Mouse (Mus musculus): Measurements from ENCODE around the gene D10Wsu102e. TPM values are rescaled to one million over a fixed set of nuclear protein-coding genes. Genes with fewer than 3 reads are reported as not detected.

D10Wsu102e gene
- total RNA-seq (2021): 1.0 and 1.2 TPM in 2 replicates
- long read RNA-seq, full-length matches to known transcripts: 8 of 10 reads
- long read RNA-seq, partial matches to known transcripts: 0 of 10 reads
- long read RNA-seq, other reads (novel, unspliced or antisense): 2 of 10 reads

DNA sequence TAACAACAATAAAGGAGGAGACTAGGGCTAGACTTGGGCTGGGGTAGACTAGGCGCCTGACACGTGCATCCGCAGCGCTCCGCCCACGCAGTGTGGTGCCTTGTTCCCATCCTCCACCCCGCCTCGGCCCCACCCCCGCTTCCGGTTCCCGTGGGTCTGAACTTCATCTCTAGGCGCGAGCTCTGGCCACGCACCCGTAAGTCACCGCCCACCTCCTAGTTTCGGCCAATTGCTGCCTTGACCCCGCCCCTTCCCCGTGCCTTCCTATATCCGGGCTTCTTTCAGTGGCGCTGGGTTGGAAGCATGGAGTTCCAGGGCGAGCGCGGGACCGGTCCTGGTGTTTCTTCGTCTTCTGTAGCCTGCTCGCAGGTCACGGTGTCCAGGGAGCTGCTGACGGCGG, at the start of gene D10Wsu102e:
Gene D10Wsu102e, plus strand, starts transcription at position 266 of the 400 bp plus-strand sequence.
- peak; percentile 97 for DNase-seq

GRCm38 (mm10) chr10:83310356-83310755, 49.7 kb upstream of the D10Wsu102e start:
- no peak for DNase-seq

GRCm38 (mm10) chr10:83313033-83313432, 47.0 kb upstream of the D10Wsu102e start:
- no peak for DNase-seq

- no peak for DNase-seq
Measured at GRCm38 (mm10) chr10:83320396-83320795, 39.6 kb upstream of the D10Wsu102e start.

DNA sequence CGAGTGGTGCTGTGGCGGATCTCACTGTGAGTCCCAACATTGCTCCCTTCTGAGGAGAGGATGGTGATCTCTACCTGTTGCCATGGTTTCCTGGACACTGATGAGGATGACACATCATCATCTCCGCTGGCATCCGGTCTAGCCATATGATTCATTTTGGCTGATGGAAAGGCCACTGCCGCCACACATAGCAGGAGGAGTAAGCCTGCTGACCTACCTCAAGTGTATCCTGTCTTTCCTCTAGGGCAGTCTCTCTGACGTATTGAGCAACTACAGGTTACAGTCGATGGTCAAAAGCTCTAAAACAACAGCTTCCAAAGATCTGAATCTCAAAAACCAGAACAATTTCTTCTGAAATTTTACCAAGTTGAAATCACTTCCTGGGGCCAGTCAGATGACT, 39.2 kb upstream of the D10Wsu102e start:
- peak; percentile 28 for DNase-seq

- no peak for DNase-seq
Measured at GRCm38 (mm10) chr10:83321528-83321927, 38.5 kb upstream of the D10Wsu102e start.

- DNase-seq: no peak
Measured at GRCm38 (mm10) chr10:83322551-83323100, 37.4 kb upstream of the D10Wsu102e start.

DNA sequence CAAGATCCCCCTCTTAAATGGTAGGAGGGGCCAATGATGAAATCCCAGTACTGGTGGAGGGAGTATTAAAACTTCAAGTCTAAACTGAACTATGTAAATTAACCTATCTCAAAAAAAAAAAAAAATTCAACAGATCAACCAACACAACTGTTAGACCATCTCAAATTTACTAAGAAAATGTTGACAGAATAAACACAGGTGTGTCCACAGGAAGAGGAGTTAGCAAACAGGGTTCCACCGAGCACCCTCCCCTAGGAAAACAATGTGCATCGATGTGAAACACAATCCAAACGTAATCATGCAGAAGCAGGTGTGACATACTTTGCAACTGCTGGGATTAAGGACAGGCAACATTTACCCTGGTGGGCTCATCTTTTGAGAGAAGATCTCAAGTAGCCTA, 35.1 kb upstream of the D10Wsu102e start:
- DNase-seq: no peak

GRCm38 (mm10) chr10:83325903-83326302, 34.1 kb upstream of the D10Wsu102e start:
- DNase-seq: no peak

DNA sequence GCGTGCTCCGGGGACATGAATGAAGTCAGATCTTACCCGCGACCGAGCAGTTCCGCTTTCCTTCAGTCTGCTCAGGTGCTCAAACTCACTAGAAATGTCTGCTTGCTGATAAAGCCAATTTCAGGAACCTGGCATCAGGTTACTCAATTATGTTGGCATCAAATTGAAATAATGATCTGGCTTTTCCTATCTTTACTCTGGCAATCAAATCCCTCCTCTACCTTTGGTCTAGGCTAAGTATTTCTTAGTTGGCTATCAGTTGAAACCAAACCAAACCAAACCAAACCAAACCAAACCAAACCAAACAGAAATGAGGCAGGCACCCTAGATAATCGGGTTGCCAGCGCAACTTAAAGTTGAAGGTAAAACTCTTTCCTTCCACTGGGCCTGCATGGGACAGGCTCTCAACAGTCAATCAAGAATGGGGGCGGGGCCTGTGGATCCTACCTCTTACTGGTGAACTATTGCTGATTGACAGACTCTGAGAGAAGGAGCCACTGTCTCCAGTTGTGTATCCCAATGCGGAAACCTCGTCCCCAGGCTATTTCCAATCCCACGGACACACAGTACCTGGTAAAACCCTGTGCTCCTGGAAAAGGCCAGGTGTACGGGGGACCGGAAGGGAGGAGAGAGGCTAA, 33.3 kb upstream of the D10Wsu102e start:
- no peak for DNase-seq

DNA sequence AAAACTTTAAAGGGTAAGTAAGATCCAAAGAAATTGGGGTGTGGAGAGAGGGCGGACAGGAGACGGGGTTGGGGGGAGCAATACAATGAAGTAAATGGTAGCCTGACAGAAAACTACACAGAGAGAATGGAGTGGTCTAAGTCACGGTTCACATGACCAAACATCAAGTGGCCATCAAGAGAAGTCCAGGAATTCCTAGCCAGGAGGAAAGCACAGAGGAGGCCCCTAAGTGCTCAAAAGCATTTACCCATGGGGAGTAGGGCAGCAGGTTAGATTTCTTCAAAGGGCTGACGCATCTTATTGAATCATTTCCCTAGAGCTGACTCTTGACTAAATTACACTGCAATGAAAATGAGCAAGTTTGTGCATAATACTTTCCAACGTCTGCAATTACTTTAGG, 31.2 kb upstream of the D10Wsu102e start:
- no peak for DNase-seq

GRCm38 (mm10) chr10:83330336-83330735, 29.7 kb upstream of the D10Wsu102e start:
- DNase-seq: no peak

GRCm38 (mm10) chr10:83331811-83332210, 28.2 kb upstream of the D10Wsu102e start:
- DNase-seq: no peak

- DNase-seq: no peak
Measured at GRCm38 (mm10) chr10:83332581-83332980, 27.4 kb upstream of the D10Wsu102e start.

- no peak for DNase-seq
Measured at GRCm38 (mm10) chr10:83336336-83336735, 23.7 kb upstream of the D10Wsu102e start.

- DNase-seq: peak; percentile 83
Measured at GRCm38 (mm10) chr10:83337159-83337951, 22.7 kb upstream of the D10Wsu102e start, which contains the start of gene Slc41a2. TSS of gene Slc41a2 (minus strand) at chr10:83337882.

DNA sequence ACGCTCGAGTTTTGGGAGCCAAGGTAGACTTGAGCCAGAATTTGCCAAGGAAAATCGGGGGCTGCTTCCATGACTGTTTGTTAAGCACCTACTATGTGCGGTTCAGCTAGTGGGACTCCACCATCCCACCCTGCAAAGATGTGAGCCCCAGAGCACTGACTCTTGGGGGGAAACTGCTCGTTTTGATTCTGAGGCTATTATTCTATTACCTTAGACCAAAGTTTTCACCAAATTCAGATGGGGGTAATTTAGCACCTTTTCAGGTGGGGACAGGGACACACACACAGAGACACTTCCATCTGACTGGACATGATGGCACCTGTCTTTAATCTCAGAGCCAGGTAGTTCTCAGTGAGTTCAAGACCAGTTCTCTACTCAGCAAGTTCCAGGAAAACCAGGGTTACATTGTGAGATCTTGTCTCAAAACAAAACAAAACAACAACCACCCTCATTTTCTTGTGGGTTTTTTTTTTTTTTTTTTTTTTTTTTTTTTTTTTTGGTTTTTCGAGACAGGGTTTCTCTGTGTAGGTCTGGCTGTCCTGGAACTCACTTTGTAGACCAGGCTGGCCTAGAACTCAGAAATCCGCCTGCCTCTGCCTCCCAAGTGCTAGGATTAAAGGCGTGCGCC, 21.9 kb upstream of the D10Wsu102e start:
- no peak for DNase-seq

- DNase-seq: no peak
Measured at GRCm38 (mm10) chr10:83341226-83341625, 18.8 kb upstream of the D10Wsu102e start.

DNA sequence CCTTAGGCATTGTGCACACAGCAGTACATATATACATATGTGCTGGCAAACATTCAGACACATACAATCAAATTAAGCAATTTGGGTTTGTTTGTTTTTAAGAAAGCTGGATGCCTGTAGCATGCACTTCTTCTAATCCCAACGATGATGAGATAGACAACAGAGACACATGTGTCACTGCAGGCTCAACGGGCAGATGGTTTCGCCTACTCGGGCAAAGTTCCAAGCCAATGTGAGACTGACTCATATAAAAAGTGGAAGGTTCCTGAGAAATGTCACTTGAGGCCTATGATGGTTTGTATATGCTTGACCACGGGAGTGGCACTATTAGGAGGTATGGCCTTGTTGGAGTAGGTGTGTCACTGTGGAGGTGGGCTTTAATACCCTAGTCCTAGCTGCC, 16.9 kb upstream of the D10Wsu102e start:
- DNase-seq: peak; percentile 58

DNA sequence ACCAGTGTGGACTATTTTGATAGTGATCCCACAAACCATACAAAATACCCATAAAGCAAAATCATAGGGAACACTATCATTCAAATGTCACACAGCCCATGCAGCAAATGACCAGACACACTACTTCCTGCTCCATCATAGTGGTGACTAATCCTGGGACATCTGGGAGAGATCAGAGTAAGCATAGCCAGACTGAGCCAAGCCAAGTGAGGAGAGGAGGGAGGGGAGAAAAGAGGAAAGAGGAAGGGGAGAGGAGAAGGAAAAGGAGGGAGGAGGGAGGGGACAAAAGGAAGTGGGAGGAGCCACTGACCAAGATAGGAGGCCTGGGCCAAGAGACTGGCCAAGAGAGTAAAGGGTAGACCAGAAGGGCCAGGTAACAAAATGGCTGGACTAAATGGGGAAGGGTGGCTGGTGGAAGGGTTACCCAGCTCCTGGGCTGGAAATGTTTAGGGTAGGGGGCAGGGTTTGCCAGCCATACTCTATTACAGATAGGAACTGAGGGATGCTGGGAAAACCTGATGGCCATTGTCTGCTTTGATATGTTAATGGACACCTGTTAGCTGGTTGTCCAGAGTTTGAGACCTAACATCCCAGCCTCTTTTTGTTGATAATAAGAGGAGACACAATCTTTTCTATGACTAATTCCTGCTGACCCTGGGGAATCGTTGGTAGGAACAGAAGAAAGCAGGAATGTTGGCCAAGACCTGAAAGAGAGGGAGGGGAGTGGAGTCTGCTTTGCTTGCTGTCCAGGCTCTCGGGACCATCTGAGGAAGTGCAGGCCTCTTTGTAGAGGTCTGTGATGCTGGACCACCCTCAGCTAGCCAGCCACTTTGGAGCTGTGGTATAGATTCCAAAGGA, 16.0 kb upstream of the D10Wsu102e start:
- no peak for DNase-seq

- no peak for DNase-seq
Measured at GRCm38 (mm10) chr10:83345693-83346358, 14.2 kb upstream of the D10Wsu102e start.
